Mouse (Mus musculus) c-Kit-negative CD71-positive TER-119-positive erythroid progenitor cells, embryonic 14.5 days (primary cell): Measurements from ENCODE around the gene Foxn2.
"Not testable (repeated sequence)": the region's sequence is repeated elsewhere in the genome, so short reads cannot be mapped to it uniquely, and the experiment has no call there.

Source experiments
- DNase-seq: peaks from one replicate; pipeline ENCODE4 v3.0.0-alpha.2; 2013; ENCODE audit warnings: low read depth, low spot score

Gene Foxn2

GRCm38 (mm10) chr17:88441432-88442174 is 1.1 kb downstream of the Foxn2 start:
- DNase-seq: no peak

GRCm38 (mm10) chr17:88442661-88443060 is 2.1 kb downstream of the Foxn2 start:
- DNase-seq: no peak

GRCm38 (mm10) chr17:88443186-88443585 is 2.7 kb downstream of the Foxn2 start:
- no peak for DNase-seq

GRCm38 (mm10) chr17:88458079-88458478 is 17.6 kb downstream of the Foxn2 start:
- no peak for DNase-seq

- DNase-seq: no peak
Observed at GRCm38 (mm10) chr17:88459516-88459915, 19.0 kb downstream of the Foxn2 start.

GRCm38 (mm10) chr17:88459916-88460901 is 19.7 kb downstream of the Foxn2 start:
- no peak for DNase-seq

GRCm38 (mm10) chr17:88462658-88463057 is 22.1 kb downstream of the Foxn2 start:
- DNase-seq: no peak

- DNase-seq: no peak
Observed at GRCm38 (mm10) chr17:88466591-88466990, 26.1 kb downstream of the Foxn2 start.

- DNase-seq: no peak
Observed at GRCm38 (mm10) chr17:88467696-88468095, 27.2 kb downstream of the Foxn2 start.

GRCm38 (mm10) chr17:88468655-88469398 is 28.3 kb downstream of the Foxn2 start:
- not testable (repeated sequence) for DNase-seq

- DNase-seq: no peak
Observed at GRCm38 (mm10) chr17:88473766-88474165, 33.3 kb downstream of the Foxn2 start.

- no peak for DNase-seq
Observed at GRCm38 (mm10) chr17:88477165-88477564, 36.7 kb downstream of the Foxn2 start.

GRCm38 (mm10) chr17:88477699-88478098 is 37.2 kb downstream of the Foxn2 start:
- DNase-seq: no peak

- DNase-seq: no peak
Observed at GRCm38 (mm10) chr17:88479040-88479439, 38.5 kb downstream of the Foxn2 start.

- DNase-seq: no peak
Observed at GRCm38 (mm10) chr17:88480369-88480768, 39.9 kb downstream of the Foxn2 start.

- no peak for DNase-seq
Observed at GRCm38 (mm10) chr17:88481062-88481461, 40.6 kb downstream of the Foxn2 start.

- DNase-seq: no peak
Observed at GRCm38 (mm10) chr17:88481587-88481986, 41.1 kb downstream of the Foxn2 start.

GRCm38 (mm10) chr17:88484539-88484938 is 44.0 kb downstream of the Foxn2 start:
- DNase-seq: no peak

- DNase-seq: no peak
Observed at GRCm38 (mm10) chr17:88484951-88485350, 44.4 kb downstream of the Foxn2 start.

- DNase-seq: no peak
Observed at GRCm38 (mm10) chr17:88490546-88490945, 50.0 kb downstream of the Foxn2 start.

GRCm38 (mm10) chr17:88491366-88492106 is 51.0 kb downstream of the Foxn2 start:
- no peak for DNase-seq
